In genomic region chr16:11637794-11638193, GRCm38 (mm10) we compare ENCODE assay signal across 22 mouse cellular contexts.
"Had no signal": no experiment of that assay in that cellular context is flagged by ENCODE, and none has a peak within 500 bp of the region (broad histone marks: within the 10 kb centered on the region; RNA-seq: fewer than 3 reads in every experiment).

No protein-coding gene starts in this region.

- H3K9me3 ChIP-seq: kidney, embryonic 15.5 days; limb, embryonic 10.5 days; limb, embryonic 13.5 days; liver, embryonic 13.5 days; neural tube, embryonic 13.5 days had no signal

- H3K36me3 ChIP-seq: kidney, embryonic 15.5 days; limb, embryonic 10.5 days; limb, embryonic 13.5 days; liver, embryonic 13.5 days; neural tube, embryonic 13.5 days had no signal

- H3K4me3 ChIP-seq: kidney, embryonic 15.5 days; limb, embryonic 10.5 days; limb, embryonic 13.5 days; liver, embryonic 13.5 days; myocyte; neural tube, embryonic 13.5 days had no signal

- H3K27me3 ChIP-seq: kidney, embryonic 15.5 days; limb, embryonic 13.5 days; liver, embryonic 13.5 days; neural tube, embryonic 13.5 days had no signal

- H3K4me2 ChIP-seq: kidney, embryonic 15.5 days; limb, embryonic 13.5 days; liver, embryonic 13.5 days; neural tube, embryonic 13.5 days had no signal

- DNase-seq: kidney, adult 11 months; kidney, adult 8-10 months; kidney, postnatal 10 days; kidney, postnatal 36 days; layer of hippocampus, adult 9-11 months; liver; liver, embryonic 13.5 days; lung, adult 2 months; lung, postnatal 14 days; lung, postnatal 4 days; retina, postnatal 1 day; right cerebral cortex, postnatal 25 days; spleen, adult 18-20 months; thymus, adult 2 months; thymus, postnatal 14 days; thymus, postnatal 4 days had no signal

- H3K9ac ChIP-seq: kidney, embryonic 15.5 days; limb, embryonic 13.5 days; liver, embryonic 13.5 days had no signal

- H3K27ac ChIP-seq: kidney, embryonic 15.5 days; limb, embryonic 13.5 days; liver, embryonic 13.5 days; stomach, postnatal 0 days had no signal
